Mouse (Mus musculus) thymus, postnatal 36 days (tissue): ENCODE results near the gene Popdc3.
"Not testable (repeated sequence)": the region's sequence is repeated elsewhere in the genome, so short reads cannot be mapped to it uniquely, and the experiment has no call there.

ENCODE experiments used
- DNase-seq, 2 experiments: peaks; one replicate each; pipeline ENCODE4 v3.0.0; 2022; ENCODE audit warnings: mixed read lengths in 2 of 2

Popdc3 gene

GRCm38 (mm10) chr10:45320296-45320695 lies 142.4 kb downstream of the Popdc3 start:
- no peak for DNase-seq

- DNase-seq, result no peak
Measured at GRCm38 (mm10) chr10:45324159-45324558, 146.3 kb downstream of the Popdc3 start.

- DNase-seq, result no peak
Measured at GRCm38 (mm10) chr10:45328196-45329000, 150.5 kb downstream of the Popdc3 start.

DNA sequence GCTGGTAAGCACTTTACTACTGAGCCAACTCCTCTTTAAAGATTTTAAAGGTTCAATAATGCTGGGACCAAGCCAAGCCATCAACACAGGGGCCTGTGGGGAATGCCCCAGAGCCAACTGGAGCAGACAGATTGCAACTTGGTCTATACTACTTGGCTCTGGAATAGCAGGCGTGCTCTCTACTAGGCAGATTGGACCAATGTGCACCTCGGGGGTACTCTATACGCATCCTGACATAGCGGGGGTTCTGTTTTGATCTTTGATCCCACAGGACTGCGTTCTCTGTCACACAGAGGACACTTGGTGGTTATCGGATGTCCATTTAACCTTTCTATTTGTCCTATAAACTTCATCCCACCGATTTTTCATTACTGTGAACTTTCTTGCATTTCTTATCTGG lies 157.0 kb downstream of the Popdc3 start:
- DNase-seq, result no peak

GRCm38 (mm10) chr10:45335434-45336422 lies 157.8 kb downstream of the Popdc3 start, which contains the start of gene Bves:
Gene Bves (plus strand): TSS chr10:45335772.
- DNase-seq, result peak; percentile 1 to 23

GRCm38 (mm10) chr10:45339106-45339505 lies 161.2 kb downstream of the Popdc3 start:
- DNase-seq, result no peak

GRCm38 (mm10) chr10:45344381-45344780 lies 166.5 kb downstream of the Popdc3 start:
- no peak for DNase-seq

GRCm38 (mm10) chr10:45345217-45345616 lies 167.3 kb downstream of the Popdc3 start:
- no peak for DNase-seq

- not testable (repeated sequence) for DNase-seq
Measured at GRCm38 (mm10) chr10:45348143-45348542, 170.2 kb downstream of the Popdc3 start.

- no peak for DNase-seq
Measured at GRCm38 (mm10) chr10:45356091-45356490, 178.2 kb downstream of the Popdc3 start.

DNA sequence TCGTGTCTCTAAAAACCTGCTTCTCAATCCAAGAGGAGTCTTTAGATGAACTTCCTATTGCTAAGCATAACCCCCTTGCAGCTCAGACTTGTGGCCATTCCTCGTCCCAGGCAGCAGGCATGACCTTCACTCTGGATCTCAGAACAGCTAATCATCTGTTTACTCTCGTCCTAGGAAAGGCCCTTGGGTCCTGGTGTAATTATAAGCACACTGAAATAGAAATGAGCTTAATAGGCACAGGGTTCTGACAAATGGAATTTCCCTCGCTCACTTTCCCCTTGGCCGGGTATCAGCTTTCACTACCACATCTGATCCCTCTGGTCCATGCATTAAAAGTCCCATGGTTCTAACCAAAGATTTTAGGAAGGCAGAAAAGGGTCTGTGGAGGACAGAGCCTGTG lies 185.5 kb downstream of the Popdc3 start:
- no peak for DNase-seq

- no peak for DNase-seq
Measured at GRCm38 (mm10) chr10:45366987-45367705, 189.2 kb downstream of the Popdc3 start.
